Mouse (Mus musculus) kidney, postnatal 0 days (tissue): ENCODE results near the gene Aox3. TPM values are rescaled to one million over a fixed set of nuclear protein-coding genes. Genes with fewer than 3 reads are reported as not detected.

ENCODE experiments used
- ATAC-seq: fragments of 200-750 bp; cut with Nextera tagmentation; replicated peaks from 2 replicates; pipeline ENCODE4 v1.8.0; 2017; ENCODE audit warnings: low read depth, moderate number of reproducible peaks, moderate TSS enrichment, moderate library complexity; ENCODE audit not compliant: low FRiP score
- DNase-seq: peaks from one replicate; pipeline ENCODE4 v3.0.0-alpha.2; 2016; ENCODE audit warnings: low spot score
- H3K27ac ChIP-seq: fragments of 300-500 bp; sonication (generic); 2 replicates; pipeline ENCODE4 v1.5.1; 2014; ENCODE audit warnings: mild to moderate bottlenecking
- H3K27me3 ChIP-seq: fragments of 300-500 bp; sonication (generic); 2 replicates; pipeline ENCODE4 v1.6.1; 2014; ENCODE audit warnings: low read length, mixed read lengths; ENCODE audit not compliant: insufficient read depth
- H3K36me3 ChIP-seq: fragments of 300-500 bp; sonication (generic); 2 replicates; pipeline ENCODE4 v1.6.1; 2014; ENCODE audit warnings: low read length, mixed read lengths; ENCODE audit not compliant: insufficient read depth
- H3K4me1 ChIP-seq: fragments of 300-500 bp; sonication (generic); replicated peaks from 2 replicates; pipeline ENCODE4 v1.6.1; 2014; ENCODE audit warnings: antibody characterized with exemption, low read length, mixed read lengths; ENCODE audit not compliant: insufficient read depth
- H3K4me2 ChIP-seq: fragments of 300-500 bp; sonication (generic); 2 replicates; pipeline ENCODE4 v1.6.1; 2014; ENCODE audit warnings: mild to moderate bottlenecking, low read length, moderate library complexity, mixed read lengths
- H3K4me3 ChIP-seq: fragments of 300-500 bp; sonication (generic); replicated peaks from 2 replicates; pipeline ENCODE4 v1.5.1; 2014; ENCODE audit warnings: low read depth, low read length
- H3K9ac ChIP-seq: fragments of 300-500 bp; sonication (generic); 2 replicates; pipeline ENCODE4 v1.6.1; 2014; ENCODE audit warnings: low read depth, low read length
- H3K9me3 ChIP-seq: fragments of 300-500 bp; sonication (generic); replicated peaks from 2 replicates; pipeline ENCODE4 v1.6.1; 2016; ENCODE audit warnings: low read length, inconsistent platforms, mixed read lengths
- CTCF ChIP-seq: IDR thresholded peaks from 2 replicates; pipeline ENCODE4 v1.5.1; 2016; ENCODE audit warnings: antibody characterized with exemption, low read depth, mild to moderate bottlenecking, moderate library complexity
- WGBS: fragments of 180-500 bp; shearing (Covaris S2); extraction: QIAGEN DNeasy Blood & Tissue Kit; methylation state at CpG from one replicate; pipeline ENCODE4 v1.1.7; 2014; 5-methylcytosine and 5-hydroxymethylcytosine counted together
- polyA plus RNA-seq: library from polyadenylated mRNA; unstranded; fragments of >200 nt; fragmentation: Nextera tagmentation; extraction: Ambion mirVana; gene quantifications from 2 replicates; pipeline ENCODE4 v1.2.1, GENCODE M21; 2015

Gene Aox3
- polyA plus RNA-seq, 1 experiment from 2014 or later: 3.8 TPM

GRCm38 (mm10) chr1:58210203-58210602 lies 97.3 kb downstream of the Aox3 start, which contains the start of gene Aox4:
Gene Aox4 (plus strand): TSS chr1:58210397.
- TF ChIP-seq CTCF: no peak
- DNase-seq: peak; percentile 19

DNA sequence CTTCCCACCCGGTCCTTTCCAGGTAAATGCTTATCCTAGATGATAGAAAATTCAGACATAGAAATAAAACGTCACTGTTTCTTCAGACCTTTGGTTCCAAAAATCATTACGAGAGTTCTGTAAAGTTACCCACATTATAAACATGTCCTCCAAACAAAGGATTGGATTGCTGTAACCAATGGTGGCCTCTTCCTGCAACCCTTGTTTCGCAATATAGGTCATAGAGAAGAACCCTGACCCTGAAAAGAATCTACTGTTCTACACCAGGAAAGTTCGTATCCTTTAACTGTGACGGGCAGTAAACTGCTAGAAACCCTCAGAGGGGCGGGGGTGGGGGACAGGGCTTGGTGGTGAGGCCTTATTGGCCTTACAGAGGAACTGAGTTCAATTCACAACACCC lies 99.9 kb downstream of the Aox3 start:
- DNase-seq (no peak), ATAC-seq (no peak)
- Histone ChIP-seq H3K36me3 (no peaks in the 10 kb centered on the region), H3K9ac (no peak overlapping the region), H3K4me2 (no peak overlapping the region), H3K27ac (no peak overlapping the region), H3K27me3 (no peaks in the 10 kb centered on the region), H3K4me3 (no peak overlapping the region), H3K4me1 (no peaks in the 10 kb centered on the region), H3K9me3 (no peaks in the 10 kb centered on the region)
- 74% methylated on average over 7 of the region's 7 CpGs for WGBS
- no peak for TF ChIP-seq CTCF

More at GRCm38 (mm10) chr1:58210203-58210602, 97.3 kb downstream of the Aox3 start, which contains the start of gene Aox4:
- WGBS: 52% methylated on average over 17 of the region's 17 CpGs
- ATAC-seq: no peak; the same call in 1 of the 2 replicates
- Histone ChIP-seq H3K4me3 (no peak within 1 kb of the TSS), H3K4me2 (no peak within 1 kb of the TSS), H3K9ac (no peak within 1 kb of the TSS), H3K27me3 (no peaks in the 10 kb centered on the region), H3K4me1 (no peaks in the 10 kb centered on the region), H3K27ac (no peak within 1 kb of the TSS), H3K36me3 (no peaks in the 10 kb centered on the region), H3K9me3 (no peaks in the 10 kb centered on the region)

DNA sequence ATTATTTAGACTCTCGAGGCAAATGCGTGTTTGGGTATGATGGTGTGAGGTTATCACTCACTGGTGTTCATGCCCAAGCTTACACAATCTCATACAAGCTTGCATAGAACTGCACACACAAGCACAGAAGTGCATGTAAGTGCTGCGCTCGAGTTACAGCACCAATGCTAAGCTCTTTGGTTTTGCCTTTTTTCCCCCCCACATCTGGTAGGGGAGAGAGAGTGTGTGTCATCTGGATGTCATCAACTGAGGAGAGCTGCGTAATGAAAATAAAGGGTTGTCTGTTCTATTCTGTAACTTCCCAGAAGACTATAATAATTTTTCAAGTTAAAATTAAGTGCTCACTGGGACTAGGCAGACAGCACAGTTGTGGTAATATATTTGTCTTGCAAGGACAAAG lies 100.9 kb downstream of the Aox3 start:
- no peaks in the 10 kb centered on the region for H3K9me3 ChIP-seq
- DNase-seq (no peak), ATAC-seq (no peak)
- no peaks in the 10 kb centered on the region for H3K36me3 ChIP-seq
- no peaks in the 10 kb centered on the region for H3K27me3 ChIP-seq
- H3K4me1 ChIP-seq: no peaks in the 10 kb centered on the region
- H3K4me2 ChIP-seq: no peak overlapping the region
- no peak for TF ChIP-seq CTCF
- no peak overlapping the region for H3K4me3 ChIP-seq
- no peak overlapping the region for H3K9ac ChIP-seq
- WGBS: 78% methylated on average over 5 of the region's 5 CpGs
- H3K27ac ChIP-seq: no peak overlapping the region

DNA sequence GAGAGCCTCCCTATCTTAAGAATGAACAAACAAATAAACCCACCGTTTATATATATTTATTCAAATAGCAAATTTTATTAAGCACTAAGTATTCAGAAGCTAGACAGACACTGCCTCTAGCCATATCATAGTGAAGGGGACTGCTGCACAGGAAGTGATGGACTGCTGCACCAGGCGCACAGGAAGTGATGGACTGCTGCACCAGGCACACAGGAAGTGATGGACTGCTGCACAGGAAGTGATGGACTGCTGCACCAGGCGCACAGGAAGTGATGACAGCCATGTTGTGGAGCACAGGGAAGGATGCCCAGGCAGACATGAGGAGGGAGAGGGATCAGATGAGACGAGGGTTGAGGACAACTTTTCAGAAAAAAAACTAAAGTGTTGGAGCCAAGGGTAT lies 102.4 kb downstream of the Aox3 start:
- no peaks in the 10 kb centered on the region for H3K27me3 ChIP-seq
- TF ChIP-seq CTCF: no peak
- no peak overlapping the region for H3K9ac ChIP-seq
- no peak for ATAC-seq
- no peak for DNase-seq
- no peak overlapping the region for H3K27ac ChIP-seq
- no peaks in the 10 kb centered on the region for H3K9me3 ChIP-seq
- H3K4me1 ChIP-seq: no peaks in the 10 kb centered on the region
- H3K36me3 ChIP-seq: no peaks in the 10 kb centered on the region
- WGBS: 90% methylated on average over 4 of the region's 4 CpGs
- no peak overlapping the region for H3K4me2 ChIP-seq
- H3K4me3 ChIP-seq: no peak overlapping the region

- Histone ChIP-seq H3K27me3 (no peaks in the 10 kb centered on the region), H3K36me3 (no peaks in the 10 kb centered on the region), H3K4me1 (no peaks in the 10 kb centered on the region), H3K4me3 (no peak overlapping the region), H3K9ac (no peak overlapping the region), H3K4me2 (no peak overlapping the region), H3K27ac (no peak overlapping the region), H3K9me3 (no peaks in the 10 kb centered on the region)
- ATAC-seq: no peak
- no peak for DNase-seq
- TF ChIP-seq CTCF: no peak
- WGBS: 88% methylated on average over 7 of the region's 7 CpGs
These were observed 103.1 kb downstream of the Aox3 start for GRCm38 (mm10) chr1:58215956-58216532.

DNA sequence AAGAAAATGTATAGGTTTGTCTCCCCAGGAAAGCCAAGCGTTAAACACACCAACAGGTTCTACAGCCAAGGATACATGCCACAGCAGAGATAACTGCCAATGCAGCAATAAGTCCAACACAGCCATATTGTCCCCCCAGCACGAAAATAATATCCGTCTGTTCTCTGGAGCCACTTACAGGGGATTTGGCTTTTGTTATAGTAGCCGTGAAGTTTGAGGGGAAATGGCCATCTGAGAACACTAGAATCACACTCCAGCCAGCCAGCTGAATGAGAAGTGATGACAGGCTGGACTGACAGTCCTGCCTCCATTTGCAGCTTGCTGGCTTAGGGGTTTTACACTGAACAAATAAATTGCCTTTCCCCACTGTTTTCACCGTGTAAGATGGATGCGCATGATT lies 108.1 kb downstream of the Aox3 start:
- Histone ChIP-seq H3K4me1 (no peaks in the 10 kb centered on the region), H3K4me3 (no peak overlapping the region), H3K27me3 (no peaks in the 10 kb centered on the region), H3K36me3 (no peaks in the 10 kb centered on the region), H3K4me2 (no peak overlapping the region), H3K9me3 (no peaks in the 10 kb centered on the region), H3K27ac (no peak overlapping the region), H3K9ac (no peak overlapping the region)
- ATAC-seq: no peak
- no peak for TF ChIP-seq CTCF
- no peak for DNase-seq
- 81% methylated on average over 6 of the region's 6 CpGs for WGBS

- H3K4me3 ChIP-seq: no peak overlapping the region
- no peaks in the 10 kb centered on the region for H3K4me1 ChIP-seq
- H3K36me3 ChIP-seq: no peaks in the 10 kb centered on the region
- no peak overlapping the region for H3K9ac ChIP-seq
- ATAC-seq (no peak), DNase-seq (no peak)
- H3K27me3 ChIP-seq: no peaks in the 10 kb centered on the region
- no peak for TF ChIP-seq CTCF
- 80% methylated on average over 5 of the region's 5 CpGs for WGBS
- H3K9me3 ChIP-seq: no peaks in the 10 kb centered on the region
- no peak overlapping the region for H3K27ac ChIP-seq
- H3K4me2 ChIP-seq: no peak overlapping the region
These were observed 108.9 kb downstream of the Aox3 start for GRCm38 (mm10) chr1:58221879-58222278.
